Mouse (Mus musculus) right cerebral cortex, postnatal 4 days (tissue): ENCODE measurements around the gene Rab5if.
"Not testable (repeated sequence)": the region's sequence is repeated elsewhere in the genome, so short reads cannot be mapped to it uniquely, and the experiment has no call there.

ENCODE experiments used
- DNase-seq: peaks from one replicate; pipeline ENCODE4 v3.0.0-alpha.2; 2022

Gene Rab5if

DNA sequence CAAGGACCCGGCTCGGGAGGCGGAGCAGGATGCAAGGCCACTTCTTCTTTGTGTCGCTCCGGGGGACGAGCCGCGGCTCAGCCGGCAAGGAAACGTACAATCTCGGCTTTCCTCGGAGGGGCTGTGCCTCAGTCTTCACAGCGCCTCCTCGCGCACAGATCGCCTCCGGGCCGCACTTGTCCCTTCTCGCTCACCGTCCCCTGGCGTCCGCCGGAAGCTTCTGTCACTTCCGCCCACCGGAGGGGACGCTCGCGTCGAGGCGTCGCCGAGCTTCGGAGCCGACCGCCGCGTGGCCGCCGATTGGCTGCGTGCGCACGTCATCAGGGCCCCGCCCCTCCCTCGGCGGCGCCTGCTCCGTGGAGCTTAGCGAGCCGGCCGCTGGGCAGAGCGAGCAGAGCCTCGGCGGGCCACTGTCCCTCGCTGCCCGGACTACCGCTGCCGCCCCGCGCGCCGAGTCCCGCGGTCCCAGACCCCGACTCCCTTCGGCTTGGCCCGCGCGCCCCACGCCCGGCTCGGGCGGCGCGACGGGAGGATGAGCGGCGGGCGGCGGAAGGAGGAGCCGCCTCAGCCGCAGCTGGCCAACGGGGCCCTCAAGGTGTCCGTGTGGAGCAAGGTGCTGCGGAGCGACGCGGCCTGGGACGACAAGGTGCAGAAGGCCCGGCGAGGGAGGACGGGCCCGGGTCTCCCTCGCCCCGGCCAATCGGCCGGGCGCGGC, at the start of gene Rab5if:
TSS of gene Rab5if (plus strand) at position 357 of the 715 bp plus-strand sequence.
- DNase-seq = peak; percentile 96

DNA sequence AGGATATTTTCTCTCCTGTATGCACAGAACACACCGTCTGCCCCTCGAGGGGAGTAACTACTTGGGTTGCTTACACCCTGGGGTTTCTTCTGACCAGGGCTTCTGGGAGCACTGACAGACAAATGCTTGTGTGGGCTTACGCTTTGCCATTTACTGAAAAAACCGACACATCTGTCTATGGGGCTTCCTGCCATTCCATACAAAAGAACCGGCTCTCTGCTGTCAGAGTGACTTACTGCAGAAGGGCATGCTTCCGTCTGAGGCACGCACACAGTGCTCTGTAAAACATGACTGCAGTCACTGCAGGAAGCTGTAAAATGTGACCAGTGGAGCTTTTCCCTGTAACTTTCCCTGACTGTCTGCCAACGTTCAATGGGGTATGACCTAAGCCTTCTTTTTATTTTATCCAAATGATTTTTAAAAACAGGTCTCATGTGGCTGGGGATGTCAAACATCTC, 48.6 kb upstream of the Rab5if start:
- DNase-seq = no peak

DNA sequence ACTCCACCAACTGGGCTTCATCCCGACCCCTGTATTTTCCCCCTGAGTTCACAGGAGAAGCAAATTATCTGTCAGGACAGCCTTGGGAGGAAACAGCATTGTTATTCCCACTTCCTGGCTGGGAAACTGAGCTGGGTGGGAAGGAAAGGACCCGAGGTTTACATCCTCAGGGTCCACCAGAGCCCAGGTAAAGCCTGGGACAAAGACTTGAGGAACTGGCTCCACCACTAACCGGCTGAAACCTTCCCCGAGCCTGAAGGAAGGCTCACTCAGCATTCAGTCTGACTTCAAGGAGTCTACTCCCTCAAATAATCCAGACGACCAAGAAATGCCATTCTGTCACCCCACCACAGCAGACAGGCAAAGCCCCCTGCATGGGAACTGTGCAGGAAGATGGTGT, 48.0 kb upstream of the Rab5if start:
- no peak for DNase-seq

DNA sequence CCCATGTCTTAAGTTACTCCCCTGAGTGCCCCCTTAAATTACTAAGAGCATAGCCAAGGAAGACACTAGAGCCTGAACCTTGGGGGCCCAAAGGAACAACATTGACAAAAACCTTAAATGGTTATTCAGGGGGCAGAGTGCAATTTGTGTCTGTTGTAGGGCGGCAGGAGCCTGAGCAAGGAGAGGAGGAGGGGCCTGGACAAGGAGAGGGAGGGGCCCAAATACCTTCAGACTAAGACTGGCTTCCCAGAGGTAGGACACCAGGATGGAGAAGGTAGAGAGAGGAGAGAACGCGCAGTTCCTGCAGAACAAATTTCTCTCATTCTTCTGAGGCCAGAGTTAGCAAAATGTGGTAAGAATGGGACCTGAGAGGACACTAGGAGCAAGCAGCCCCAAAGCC, 47.5 kb upstream of the Rab5if start:
- DNase-seq = no peak

DNA sequence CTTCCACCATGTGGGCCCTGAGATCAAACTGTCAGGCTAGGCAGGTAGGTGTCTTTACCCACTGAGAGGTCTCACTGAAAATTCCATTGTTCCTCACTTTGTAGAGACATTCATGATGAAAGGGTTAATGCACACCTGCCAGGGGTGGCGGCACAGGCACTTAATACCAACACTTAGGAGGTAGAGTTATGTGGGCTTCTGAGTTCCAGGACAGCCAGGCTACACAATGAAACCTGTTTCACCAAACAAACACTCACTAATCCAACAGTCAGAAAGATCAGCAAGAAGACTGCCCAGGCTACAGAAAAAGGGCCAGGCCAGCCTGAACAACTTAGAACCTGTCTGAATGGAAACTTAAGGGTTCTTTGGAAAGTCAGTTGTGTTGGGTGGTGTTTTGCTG, 46.8 kb upstream of the Rab5if start:
- no peak for DNase-seq

DNA sequence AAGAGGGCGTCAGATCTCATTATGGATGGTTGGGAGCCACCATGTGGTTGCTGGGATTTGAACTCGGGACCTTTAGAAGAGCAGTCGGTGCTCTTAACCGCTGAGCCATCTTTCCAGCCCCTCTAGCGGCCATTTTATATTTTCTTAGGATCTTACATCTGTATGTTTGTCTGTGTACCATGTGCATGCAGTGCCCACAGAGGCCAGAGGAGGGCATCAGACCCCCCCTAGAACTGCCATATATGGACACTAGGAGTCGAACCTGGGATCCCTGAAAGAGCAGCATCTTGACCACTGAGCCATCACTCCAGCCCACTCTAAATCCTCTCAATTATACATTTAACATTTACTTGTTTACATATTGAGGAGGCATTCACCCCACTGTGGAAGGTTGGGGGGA, 37.8 kb upstream of the Rab5if start:
- DNase-seq = not testable (repeated sequence)

DNA sequence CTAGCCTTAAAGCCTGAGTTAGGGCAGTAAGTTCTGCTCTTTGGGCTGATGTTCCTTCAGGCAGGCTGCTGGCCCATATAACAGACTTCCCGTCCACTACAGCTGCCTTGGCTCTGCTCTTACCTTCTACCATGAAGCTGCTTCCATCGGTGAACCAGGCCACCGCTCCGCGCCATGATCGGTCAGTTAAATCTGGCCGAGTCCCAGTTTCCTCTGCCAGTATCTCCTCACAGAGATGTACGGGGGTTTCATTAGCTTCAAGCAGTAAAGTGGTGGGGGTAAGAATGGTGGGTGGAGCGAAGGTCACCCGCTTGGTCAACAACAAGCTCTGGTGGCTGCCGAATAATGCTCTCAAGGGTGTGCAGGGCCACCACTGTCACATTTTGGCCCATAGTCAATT, 28.6 kb upstream of the Rab5if start:
- DNase-seq = no peak

DNA sequence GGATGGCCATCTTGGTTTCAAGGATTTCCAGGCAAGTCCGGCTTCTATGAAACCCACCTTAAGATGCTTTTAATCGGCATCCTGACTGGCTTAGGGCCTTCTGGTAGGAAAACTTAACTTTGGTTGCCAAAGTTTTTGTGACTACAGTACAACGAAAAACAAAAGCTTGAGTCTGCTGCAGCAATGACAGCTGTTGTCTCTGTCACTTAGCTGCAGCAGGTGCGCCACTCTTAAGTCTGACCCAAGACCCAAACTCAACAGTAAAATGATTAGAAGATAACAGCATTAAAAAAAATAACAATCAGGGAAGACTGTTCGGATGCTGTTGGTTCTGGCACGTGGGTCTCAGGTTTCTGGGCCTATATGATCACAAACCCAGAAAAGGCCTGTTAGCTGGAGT, 24.1 kb upstream of the Rab5if start:
- no peak for DNase-seq

DNA sequence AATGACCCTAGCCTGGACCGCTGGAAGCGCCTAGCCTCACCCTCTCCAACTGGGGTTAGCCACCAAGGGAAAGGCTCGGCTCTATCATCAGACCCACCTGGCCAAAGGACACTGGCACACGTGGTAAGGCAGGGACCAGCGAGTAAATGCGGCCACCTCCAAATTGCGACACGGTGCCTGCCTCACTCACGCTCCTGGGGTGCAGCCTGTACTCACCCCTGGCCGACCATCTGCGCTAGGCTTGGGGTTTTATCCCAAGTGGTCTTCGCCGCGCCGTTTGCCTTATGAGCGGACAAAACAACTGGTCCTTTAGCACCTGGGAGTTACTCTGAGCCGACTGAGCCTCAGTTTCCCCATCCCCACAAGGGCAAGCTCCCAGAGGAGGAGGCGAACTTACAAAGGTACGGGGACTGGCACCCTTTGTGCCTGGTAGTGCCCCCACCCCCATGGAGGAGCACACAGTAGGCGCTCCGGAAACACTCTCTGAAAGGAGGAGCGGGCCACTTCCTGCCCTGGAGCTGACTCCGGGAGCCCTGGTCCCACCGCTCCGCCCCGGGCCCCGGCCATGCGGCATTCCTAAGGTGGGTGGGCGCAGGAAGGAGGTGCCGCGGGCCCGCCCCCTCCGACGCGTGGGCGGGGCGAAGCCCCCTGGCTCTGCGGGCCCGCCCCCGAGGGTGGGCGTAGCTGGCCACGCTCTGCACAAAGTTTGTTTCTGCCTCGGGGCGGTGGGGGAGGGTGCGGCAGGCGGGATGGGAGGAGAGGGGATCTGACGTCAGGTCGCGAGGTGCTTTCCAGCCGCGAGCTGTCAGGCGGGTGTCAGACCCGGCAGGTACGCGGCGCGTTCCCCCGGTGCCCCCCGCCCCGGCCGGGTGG, 23.4 kb upstream of the Rab5if start, which contains the start of gene Tgif2:
TSS of gene Tgif2 (plus strand) at position 689 of the 873 bp plus-strand sequence.
- DNase-seq = peak; percentile 60

DNA sequence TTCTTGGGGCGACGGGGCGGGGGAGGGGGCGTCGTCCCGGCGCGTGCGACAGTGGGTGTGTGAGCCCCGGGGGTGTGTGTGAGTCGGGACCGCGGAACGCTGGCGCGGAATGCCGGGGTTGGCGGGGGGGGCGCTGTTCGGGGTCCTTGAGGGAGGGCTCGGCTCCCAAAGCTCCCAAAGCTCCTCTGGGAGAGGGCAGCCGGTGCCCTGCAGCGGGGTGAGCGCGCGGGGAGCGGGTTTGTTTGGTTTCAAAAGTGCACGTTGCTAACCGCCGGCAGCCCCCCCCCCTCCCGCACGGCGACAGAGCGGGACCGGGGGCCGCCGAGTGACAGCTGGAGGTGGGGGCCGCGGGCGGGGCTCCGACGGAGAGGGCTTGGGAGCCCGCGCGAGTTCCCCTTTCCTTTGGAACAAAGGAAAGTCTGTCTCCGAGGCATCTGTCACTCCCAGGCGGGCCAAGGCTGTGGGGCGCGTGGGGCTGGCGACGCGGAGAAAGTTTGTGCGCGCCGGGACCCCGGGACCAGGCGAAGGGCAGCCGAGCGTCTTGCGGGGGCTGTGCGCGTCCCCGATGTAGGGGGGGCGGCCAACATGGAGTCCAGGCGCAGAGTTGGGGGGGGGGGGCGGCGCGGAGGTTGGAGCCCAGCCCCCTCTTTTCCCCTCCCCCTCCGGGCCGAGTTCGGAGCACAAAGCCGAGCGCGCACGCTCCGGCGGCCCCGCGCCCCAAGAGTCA, 22.5 kb upstream of the Rab5if start:
- peak; percentile 26 for DNase-seq

DNA sequence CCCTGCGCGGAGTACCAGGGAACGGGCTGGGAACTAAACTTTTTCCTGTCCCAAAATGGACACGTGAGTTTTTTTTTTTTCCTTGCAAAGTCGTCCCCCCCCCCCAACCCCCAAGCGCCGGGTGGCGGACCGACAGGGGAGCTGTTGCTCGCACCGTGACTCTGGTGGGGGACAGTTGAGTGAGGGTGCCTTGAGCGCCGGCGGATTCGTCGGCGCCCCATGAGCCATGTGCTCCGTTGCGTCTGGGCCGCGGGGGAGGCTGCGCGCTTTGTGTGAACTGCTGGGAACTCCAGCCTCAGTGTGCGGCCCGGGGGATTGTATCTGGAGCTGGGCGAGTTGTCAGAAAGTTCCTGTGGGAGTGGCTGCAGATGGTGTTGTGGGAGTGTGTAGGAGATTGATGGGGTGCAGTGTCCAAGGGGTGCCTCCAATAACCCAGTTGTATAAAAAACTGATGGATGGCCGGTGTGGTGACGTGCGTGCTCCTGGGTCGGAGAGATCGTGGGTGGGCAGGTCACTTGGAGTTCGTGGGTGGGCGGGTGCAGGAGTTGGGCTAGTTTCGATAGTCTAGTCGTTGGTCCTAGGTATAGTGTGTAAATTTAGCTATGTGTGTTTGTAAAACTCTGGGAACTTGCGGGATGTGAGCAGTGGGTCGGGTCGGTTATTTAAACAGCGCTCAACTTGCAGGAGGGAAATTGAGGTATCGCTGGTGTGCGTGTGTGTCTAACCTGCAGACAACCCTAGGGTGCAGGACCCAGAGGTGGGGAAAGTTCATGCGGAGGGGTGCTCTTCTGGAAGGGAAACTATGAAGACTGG, 21.7 kb upstream of the Rab5if start:
- peak; percentile 47 for DNase-seq

DNA sequence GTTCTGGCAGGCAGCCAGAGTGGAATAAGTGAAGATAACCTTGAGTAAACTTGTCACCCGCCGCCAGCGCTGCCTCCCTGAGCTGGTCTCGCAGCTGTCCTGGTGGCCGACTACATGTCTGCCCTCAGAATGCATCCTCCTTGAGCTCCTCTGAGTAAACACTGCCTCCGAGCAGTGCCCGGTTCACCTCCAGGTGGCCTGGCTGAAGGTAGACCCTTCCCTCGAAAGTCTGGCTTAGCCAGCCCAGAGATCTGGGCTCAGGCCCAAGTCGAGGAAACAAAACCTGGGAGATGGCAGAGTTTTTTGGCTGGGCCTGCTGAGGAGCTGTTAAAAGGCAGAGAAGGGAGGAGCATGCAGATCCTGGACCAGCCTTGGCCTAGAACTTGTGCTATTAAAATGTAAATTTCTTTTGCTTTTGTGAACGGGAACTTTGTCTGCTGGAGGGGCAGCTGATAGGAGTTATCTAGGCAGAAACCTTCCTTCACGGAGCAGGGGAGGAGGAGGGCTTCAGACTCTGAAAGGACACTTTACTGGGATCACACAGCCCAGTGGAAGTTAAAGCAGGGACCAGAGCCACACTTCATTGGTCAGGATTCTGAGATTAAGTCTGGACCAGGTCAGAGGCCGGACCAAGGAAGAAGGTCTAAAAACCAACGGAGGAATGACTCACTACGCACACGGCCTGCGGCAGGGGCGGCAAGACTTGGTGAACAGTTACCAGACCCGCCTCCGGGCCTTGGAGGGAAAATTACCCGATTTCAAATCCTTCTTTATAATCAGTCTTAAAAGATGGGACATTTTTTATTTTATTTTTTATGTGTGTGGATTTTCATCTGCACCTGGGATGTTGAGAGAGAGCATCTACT, 20.9 kb upstream of the Rab5if start:
- peak; percentile 32 for DNase-seq

DNA sequence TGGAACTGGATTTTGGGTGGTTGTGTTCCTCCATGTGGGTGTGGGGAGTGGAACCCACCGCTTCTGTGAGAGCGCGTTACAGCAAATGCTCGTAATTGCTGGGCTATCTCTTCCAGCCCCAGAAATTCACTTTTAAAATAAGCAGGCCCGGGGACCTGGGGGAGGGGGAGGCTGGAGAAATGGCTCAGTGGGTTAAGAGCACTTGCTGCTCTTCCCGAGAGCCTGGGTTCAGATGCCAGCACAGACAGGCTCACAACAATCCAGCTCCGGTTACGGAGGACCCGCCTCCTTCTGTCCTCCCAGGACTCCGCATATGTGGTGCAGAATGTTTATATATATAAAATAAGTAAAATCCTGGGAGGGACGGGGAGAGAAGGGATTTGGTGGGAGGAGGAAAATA, 20.2 kb upstream of the Rab5if start:
- no peak for DNase-seq

DNA sequence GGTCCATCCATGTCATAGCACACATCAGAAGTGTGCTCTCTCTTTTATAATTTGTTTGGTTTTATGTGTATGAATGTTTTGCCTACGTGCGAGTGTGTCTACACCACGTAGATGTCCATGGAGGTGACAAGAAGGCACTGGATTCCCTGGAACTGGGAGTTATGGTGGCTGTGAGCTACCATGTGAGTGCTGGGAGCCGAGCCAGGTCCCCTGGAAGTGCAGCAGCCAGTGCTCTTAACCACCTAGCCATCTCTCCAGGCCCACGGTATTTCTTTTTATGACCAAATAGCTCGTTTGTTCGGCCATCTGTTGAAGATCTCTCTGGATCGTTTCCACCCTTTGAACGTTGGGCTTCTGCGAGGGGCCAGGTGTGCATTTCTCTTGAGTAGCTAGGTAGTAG, 19.6 kb upstream of the Rab5if start:
- DNase-seq = no peak

DNA sequence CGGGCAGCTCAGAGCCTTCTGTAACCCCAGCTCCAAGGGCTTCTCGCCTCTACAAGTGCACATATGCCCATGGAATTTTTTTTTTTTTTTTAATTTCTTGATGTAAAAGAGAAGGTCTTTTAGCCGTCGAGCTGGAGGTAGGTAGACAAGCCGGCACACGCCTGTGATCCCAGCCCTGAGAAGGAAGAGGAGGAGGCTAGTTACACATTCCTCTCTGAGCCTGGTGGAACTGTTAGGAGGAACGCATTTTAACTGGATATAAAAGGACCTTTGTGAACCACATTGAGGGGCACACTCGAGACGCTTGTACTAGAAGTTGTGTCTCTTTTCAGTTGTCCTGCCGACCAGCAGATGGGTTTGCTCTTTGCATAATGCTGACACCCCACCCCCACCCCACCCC, 18.2 kb upstream of the Rab5if start:
- DNase-seq = no peak

DNA sequence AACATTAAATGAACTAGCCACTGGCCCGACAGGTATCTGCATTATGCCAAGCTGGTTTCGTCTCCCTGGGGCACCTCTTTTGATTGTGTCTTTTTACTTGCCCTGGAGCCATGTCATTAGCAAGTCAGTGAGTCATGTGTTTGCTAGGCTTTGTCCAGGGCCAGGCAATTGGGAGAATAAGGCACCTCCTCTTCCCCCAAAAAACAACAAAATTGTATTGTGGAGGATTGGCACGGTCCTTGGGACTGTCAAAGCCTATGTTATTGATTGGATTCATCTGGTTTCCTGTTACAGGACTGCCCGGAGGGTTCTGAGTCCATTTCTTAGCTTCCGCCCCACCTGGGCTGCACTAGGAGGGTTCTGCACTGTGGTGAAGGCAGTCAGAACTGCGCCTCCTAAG, 15.3 kb upstream of the Rab5if start:
- no peak for DNase-seq

DNA sequence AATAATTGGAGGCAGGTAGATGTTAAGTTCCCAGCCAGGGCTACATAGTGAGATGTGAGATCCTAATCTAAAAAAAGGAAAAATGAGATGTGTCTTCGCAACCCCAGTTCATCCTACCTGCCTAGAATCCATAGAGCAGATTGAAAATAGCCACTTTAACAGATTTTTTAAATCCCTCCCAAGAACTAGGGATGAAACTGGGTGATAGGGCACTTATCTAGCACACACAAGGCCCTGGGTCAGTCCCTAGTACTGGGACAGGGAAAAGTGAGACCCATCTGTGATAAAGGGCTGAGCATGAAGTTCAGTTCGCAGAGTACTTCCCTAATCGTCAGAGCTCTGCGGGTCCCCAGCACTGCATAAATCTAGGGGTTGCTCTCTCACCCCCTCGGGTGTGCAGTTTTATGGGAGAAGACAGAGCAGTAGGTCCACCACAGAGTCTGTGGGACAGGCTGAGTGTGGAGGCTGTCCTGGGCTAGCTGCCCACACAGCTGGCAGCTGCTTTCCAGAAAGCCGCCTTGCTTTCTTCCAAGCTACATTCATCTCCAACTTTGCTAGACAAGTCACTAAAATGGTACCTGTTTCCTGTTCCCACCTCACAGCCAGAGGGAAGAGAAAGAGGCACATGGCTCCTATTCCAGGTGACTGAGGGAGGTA, 14.3 kb upstream of the Rab5if start:
- no peak for DNase-seq

DNA sequence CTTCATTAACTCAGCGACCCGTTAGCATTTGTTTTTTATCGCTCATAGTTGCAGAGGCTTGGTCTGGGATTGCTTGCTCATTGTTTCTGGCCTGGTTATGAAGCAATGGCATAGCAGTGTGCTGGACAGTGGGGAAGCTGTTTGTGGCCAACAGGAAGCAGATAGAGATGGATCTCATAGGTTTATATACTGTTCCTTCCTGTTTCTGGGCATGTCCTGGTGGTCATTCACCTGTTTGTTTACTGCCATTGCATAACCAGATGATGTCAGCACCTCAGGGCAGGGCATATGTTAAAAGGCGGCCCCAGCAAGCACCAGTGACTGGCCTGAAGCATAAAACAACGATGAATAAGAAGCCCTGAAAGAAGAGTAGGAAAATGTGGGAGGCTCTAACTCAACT, 12.4 kb upstream of the Rab5if start:
- no peak for DNase-seq

DNA sequence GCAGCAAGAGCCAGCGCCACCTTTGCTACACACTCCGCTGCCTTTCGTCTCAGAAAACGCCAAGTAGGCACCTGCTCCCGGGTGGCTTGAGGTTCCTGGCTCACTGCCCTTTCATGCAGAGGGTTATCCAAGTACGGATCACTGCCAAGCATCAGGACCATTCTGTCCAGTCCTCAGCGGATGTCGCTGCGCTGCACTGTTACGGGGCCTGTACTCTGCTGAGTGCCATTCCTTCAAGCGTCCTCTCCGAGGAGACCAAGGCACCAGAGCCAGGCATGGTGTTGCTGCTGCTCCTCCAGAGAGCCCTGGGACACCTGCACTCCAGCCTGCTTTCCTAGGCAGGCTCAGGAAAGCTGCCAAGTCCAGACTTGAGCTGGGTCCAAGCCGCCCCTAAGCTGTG, 9.3 kb upstream of the Rab5if start:
- not testable (repeated sequence) for DNase-seq

DNA sequence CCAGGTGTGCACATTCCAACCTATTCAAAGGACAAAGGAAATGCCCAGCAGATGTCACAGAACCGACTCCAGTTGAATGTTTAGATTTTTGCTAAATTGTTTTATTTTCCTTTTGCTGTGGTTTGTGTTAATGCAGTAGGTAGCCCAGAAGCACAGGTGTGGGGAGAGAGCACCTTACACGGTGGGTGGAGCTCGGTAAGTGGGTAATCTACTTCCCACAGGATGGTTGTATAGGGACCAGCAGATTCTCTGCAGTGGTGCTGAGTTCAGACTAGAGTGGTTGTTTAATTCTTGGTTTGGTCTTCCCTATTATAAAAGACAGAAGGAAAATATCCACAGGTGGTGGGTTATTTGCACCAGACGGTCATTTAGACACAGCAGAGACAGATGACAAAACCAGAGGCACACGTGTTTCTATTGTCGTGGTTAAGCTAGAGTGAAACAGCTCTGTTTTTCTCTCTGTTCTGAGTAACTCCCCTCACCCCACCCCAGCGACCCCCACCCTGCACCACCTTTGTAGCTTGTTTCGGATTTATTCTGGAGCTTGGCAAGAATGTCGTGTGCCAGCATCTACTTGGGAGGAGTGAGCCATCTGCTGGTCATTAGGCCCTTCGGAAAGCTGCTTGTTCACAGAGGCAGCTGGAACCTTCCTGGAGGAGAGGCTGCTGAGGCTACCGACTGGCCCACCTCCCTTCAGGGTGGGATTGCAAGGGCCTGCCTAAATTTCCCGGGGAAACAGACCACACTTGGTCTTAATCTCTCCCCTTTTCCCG, 8.7 kb upstream of the Rab5if start:
- DNase-seq = peak; percentile 41
